Mouse (Mus musculus) heart, embryonic 14.5 days (tissue): Measurements from ENCODE around the gene Krt2. TPM values are rescaled to one million over a fixed set of nuclear protein-coding genes. Genes with fewer than 3 reads are reported as not detected.

Experiments
- ATAC-seq: fragments of 200-750 bp; cut with Nextera tagmentation; 2 replicates; pipeline ENCODE4 v1.8.0; 2017; ENCODE audit warnings: low read depth, moderate TSS enrichment; ENCODE audit not compliant: insufficient number of reproducible peaks, insufficient read depth, low FRiP score
- H3K27ac ChIP-seq, 2 experiments: fragments of 200-500 bp in 1 of 2; fragments of 300-500 bp in 1 of 2; sonication (generic) in 1 of 2; replicated peaks in 1 of 2; 2 replicates each; pipeline ENCODE4 v1.5.1; 2012 to 2014; ENCODE audit warnings: low read depth in 2 of 2, low read length in 2 of 2, control low read depth in 1 of 2, mild to moderate bottlenecking in 1 of 2, mixed read lengths in 1 of 2; ENCODE audit not compliant: control insufficient read depth in 1 of 2, insufficient read depth in 1 of 2
- H3K27me3 ChIP-seq: fragments of 300-500 bp; sonication (generic); 2 replicates; pipeline ENCODE4 v1.6.1; 2014; ENCODE audit warnings: mild to moderate bottlenecking, low read length, control low read depth; ENCODE audit not compliant: control insufficient read depth, insufficient read depth
- H3K36me3 ChIP-seq: fragments of 300-500 bp; sonication (generic); 2 replicates; pipeline ENCODE4 v1.6.1; 2014; ENCODE audit warnings: mild to moderate bottlenecking, control low read depth, low read length, mixed read lengths; ENCODE audit not compliant: control insufficient read depth, insufficient read depth
- H3K4me1 ChIP-seq, 2 experiments: fragments of 200-500 bp in 1 of 2; fragments of 300-500 bp in 1 of 2; sonication (generic) in 1 of 2; 2 replicates each; pipeline ENCODE4 v1.6.1; 2012 to 2014; ENCODE audit warnings: low read length in 2 of 2, control low read depth in 1 of 2, mixed read lengths in 1 of 2; ENCODE audit not compliant: control insufficient read depth in 2 of 2, insufficient read depth in 2 of 2
- H3K4me2 ChIP-seq: fragments of 300-500 bp; sonication (generic); 2 replicates; pipeline ENCODE4 v1.6.1; 2014; ENCODE audit warnings: mild to moderate bottlenecking, low read length
- H3K4me3 ChIP-seq, 2 experiments: fragments of 200-500 bp in 1 of 2; fragments of 300-500 bp in 1 of 2; sonication (generic) in 1 of 2; 2 replicates each; pipeline ENCODE4 v1.5.1; 2012 to 2014; ENCODE audit warnings: low read length in 2 of 2, mild to moderate bottlenecking in 2 of 2, control low read depth in 1 of 2, low read depth in 1 of 2, moderate library complexity in 1 of 2; ENCODE audit not compliant: control insufficient read depth in 1 of 2, insufficient read depth in 1 of 2
- H3K9ac ChIP-seq: fragments of 300-500 bp; sonication (generic); 2 replicates; pipeline ENCODE4 v1.6.1; 2014; ENCODE audit warnings: mild to moderate bottlenecking, low read length
- H3K9me3 ChIP-seq: fragments of 300-500 bp; sonication (generic); 2 replicates; pipeline ENCODE4 v1.6.1; 2016; ENCODE audit warnings: low read length, control low read depth; ENCODE audit not compliant: control insufficient read depth
- WGBS: fragments of 180-500 bp; shearing (Covaris S2); extraction: QIAGEN DNeasy Blood & Tissue Kit; methylation state at CpG from one replicate; pipeline ENCODE4 v1.1.7; 2014; 5-methylcytosine and 5-hydroxymethylcytosine counted together
- polyA plus RNA-seq: library from polyadenylated mRNA; unstranded; fragments of >200 nt; fragmentation: Nextera tagmentation; extraction: Ambion mirVana; gene quantifications from 2 replicates; pipeline ENCODE4 v1.2.1, GENCODE M21; 2014

The Krt2 gene
- polyA plus RNA-seq, 1 experiment from 2014 or later = not detected

DNA sequence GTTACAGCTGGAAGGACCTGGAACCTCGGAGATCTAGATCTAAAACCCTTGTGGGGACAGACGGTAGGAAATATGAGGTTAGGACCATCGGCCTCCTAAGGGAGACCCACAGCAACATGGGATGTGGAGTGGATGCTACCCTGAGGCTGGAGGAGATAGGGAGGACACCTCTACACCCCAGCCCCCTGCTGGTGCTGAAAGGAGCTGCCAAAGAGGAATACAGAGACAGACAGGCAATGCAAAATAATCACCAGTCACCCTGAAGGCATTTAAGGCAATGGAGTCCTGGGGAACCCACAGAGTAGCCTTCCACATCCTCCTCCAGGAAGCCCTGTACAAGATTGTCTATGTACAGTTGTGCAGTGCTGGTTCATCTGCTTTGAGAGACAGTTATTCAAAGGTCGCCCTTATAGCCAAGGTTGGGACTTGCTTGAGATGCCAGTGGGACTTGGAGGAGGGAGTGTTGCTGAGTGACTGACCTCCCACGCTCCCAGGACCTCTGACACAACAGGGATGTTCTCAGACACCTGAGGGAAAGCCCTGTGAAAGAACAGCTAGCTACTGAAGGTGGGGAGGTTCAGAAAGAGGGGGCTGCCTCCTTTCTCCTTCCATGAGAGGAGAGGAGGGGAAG lies 45.8 kb downstream of the Krt2 start:
- Histone ChIP-seq H3K27ac (no peak overlapping the region), H3K4me2 (no peak overlapping the region), H3K36me3 (no peaks in the 10 kb centered on the region), H3K27me3 (peaks cover 41% of the 10 kb centered on the region), H3K9ac (no peak overlapping the region), H3K4me3 (no peak overlapping the region), H3K9me3 (no peaks in the 10 kb centered on the region), H3K4me1 (no peaks in the 10 kb centered on the region)
- ATAC-seq = no peak
- 60% methylated on average over 5 of the region's 5 CpGs for WGBS

DNA sequence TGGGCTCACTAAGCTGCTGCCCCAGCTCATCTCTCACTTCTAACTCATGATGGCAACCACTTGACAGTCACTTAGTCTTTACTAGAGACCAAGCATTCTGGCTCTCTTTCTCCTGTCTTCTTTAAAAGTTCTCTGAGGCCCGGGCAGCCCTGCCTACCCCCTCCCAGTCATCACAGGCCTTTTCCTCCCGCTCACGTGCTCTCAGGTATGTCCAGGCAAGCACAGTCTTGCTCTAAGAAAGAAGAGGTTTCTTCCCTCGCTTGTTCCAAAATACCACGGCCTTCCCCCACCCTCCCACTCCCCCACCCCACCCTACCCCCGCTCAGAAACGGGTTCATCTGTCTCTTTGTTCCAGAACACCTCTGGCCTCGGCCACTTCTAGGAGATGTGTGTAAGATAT lies 47.7 kb downstream of the Krt2 start:
- Histone ChIP-seq H3K36me3 (no peaks in the 10 kb centered on the region), H3K4me2 (no peak overlapping the region), H3K4me1 (no peaks in the 10 kb centered on the region), H3K27me3 (peaks cover 42% of the 10 kb centered on the region), H3K9me3 (no peaks in the 10 kb centered on the region), H3K4me3 (no peak overlapping the region), H3K27ac (no peak overlapping the region), H3K9ac (no peak overlapping the region)
- ATAC-seq = no peak
- 40% methylated on average over 8 of the region's 8 CpGs for WGBS

Other genes with a start within 250 kb of the Krt2 start
- 0.05 TPM in 1 of 2 replicates, not detected in the other for gene Krt75, start 244.3 kb downstream of the Krt2 start, polyA plus RNA-seq
- not detected in 2 replicates for gene Gm5414, start 190.0 kb downstream of the Krt2 start, polyA plus RNA-seq
- not detected in 2 replicates for gene Gm5478, start 170.8 kb downstream of the Krt2 start, polyA plus RNA-seq
- not detected in 2 replicates for gene Krt6b, start 137.9 kb downstream of the Krt2 start, polyA plus RNA-seq
- not detected in 2 replicates for gene Krt6a, start 123.9 kb downstream of the Krt2 start, polyA plus RNA-seq
- gene Krt5, start 105.3 kb downstream of the Krt2 start, polyA plus RNA-seq = not detected in 2 replicates
- gene Krt71, start 75.1 kb downstream of the Krt2 start, polyA plus RNA-seq = not detected in 2 replicates
- gene Krt72, start 31.7 kb downstream of the Krt2 start, polyA plus RNA-seq = not detected in 2 replicates
- not detected in 2 replicates for gene Krt73, start 15.8 kb downstream of the Krt2 start, polyA plus RNA-seq
- 0.31 and 0.55 TPM in 2 replicates for gene Krt1, start 32.6 kb upstream of the Krt2 start, polyA plus RNA-seq
- gene Krt77, start 51.5 kb upstream of the Krt2 start, polyA plus RNA-seq = not detected in 2 replicates
- gene Krt76, start 74.8 kb upstream of the Krt2 start, polyA plus RNA-seq = not detected in 2 replicates
- gene Krt4, start 106.6 kb upstream of the Krt2 start, polyA plus RNA-seq = 0.42 TPM in 1 of 2 replicates, not detected in the other
- 0.51 and 0.63 TPM in 2 replicates for gene Krt79, start 122.2 kb upstream of the Krt2 start, polyA plus RNA-seq
- gene Krt78, start 136.1 kb upstream of the Krt2 start, polyA plus RNA-seq = not detected in 2 replicates
- gene Krt8, start 186.3 kb upstream of the Krt2 start, polyA plus RNA-seq = 8.6 and 11.9 TPM in 2 replicates
- gene Krt18, start 210.0 kb upstream of the Krt2 start, polyA plus RNA-seq = 15.4 and 20.6 TPM in 2 replicates